Mouse (Mus musculus): ENCODE data around the gene Rras. TPM values are rescaled to one million over a fixed set of nuclear protein-coding genes. Genes with fewer than 3 reads are reported as not detected.

Gene Rras
- polyA plus RNA-seq, 1 experiment from 2014 or later = 53.0 TPM

GRCm38 (mm10) chr7:45012824-45013223, 4.9 kb upstream of the Rras start:
- Histone ChIP-seq H3K9me3 (replicated peaks; ENCODE audit: low read length) (no peaks in the 10 kb centered on the region), H3K4me2 (ENCODE audit: low read length) (no peak overlapping the region), H3K36me3 (ENCODE audit: insufficient read depth, low read length) (peaks cover 45% of the 10 kb centered on the region), H3K27ac (no peak overlapping the region), H3K4me3 (replicated peaks; ENCODE audit: low read depth, low read length) (no peak overlapping the region), H3K27me3 (ENCODE audit: insufficient read depth, low read length) (no peaks in the 10 kb centered on the region), H3K4me1 (replicated peaks; ENCODE audit: insufficient read depth, low read length) (peaks cover 7% of the 10 kb centered on the region; the same call in 1 of the 2 replicates), H3K9ac (ENCODE audit: low read depth, low read length) (no peak overlapping the region)
- TF ChIP-seq CTCF (IDR thresholded peaks at IDR 0.05; ENCODE audit: low read depth) = no peak
- DNase-seq (ENCODE audit: low spot score) (no peak), ATAC-seq (replicated peaks; ENCODE audit: low FRiP score, low read depth) (no peak)
- WGBS = 87% methylated on average over 4 of the region's 4 CpGs

- no peak for TF ChIP-seq CTCF (IDR thresholded peaks at IDR 0.05; ENCODE audit: low read depth)
- Histone ChIP-seq H3K27me3 (ENCODE audit: insufficient read depth, low read length) (no peaks in the 10 kb centered on the region), H3K4me3 (replicated peaks; ENCODE audit: low read depth, low read length) (no peak overlapping the region), H3K36me3 (ENCODE audit: insufficient read depth, low read length) (peaks cover 38% of the 10 kb centered on the region), H3K27ac (no peak overlapping the region), H3K9me3 (replicated peaks; ENCODE audit: low read length) (no peaks in the 10 kb centered on the region), H3K4me2 (ENCODE audit: low read length) (no peak overlapping the region), H3K9ac (ENCODE audit: low read depth, low read length) (no peak overlapping the region), H3K4me1 (replicated peaks; ENCODE audit: insufficient read depth, low read length) (peaks cover 11% of the 10 kb centered on the region; the same call in 1 of the 2 replicates)
- ATAC-seq (replicated peaks; ENCODE audit: low FRiP score, low read depth) (no peak), DNase-seq (ENCODE audit: low spot score) (no peak)
- WGBS = 93% methylated on average over 16 of the region's 16 CpGs
These were observed 4.2 kb upstream of the Rras start for GRCm38 (mm10) chr7:45013366-45014095.

GRCm38 (mm10) chr7:45014096-45014451, 3.7 kb upstream of the Rras start:
- Histone ChIP-seq H3K9me3 (replicated peaks; ENCODE audit: low read length) (no peaks in the 10 kb centered on the region), H3K27me3 (ENCODE audit: insufficient read depth, low read length) (no peaks in the 10 kb centered on the region), H3K4me2 (ENCODE audit: low read length) (no peak overlapping the region), H3K4me3 (replicated peaks; ENCODE audit: low read depth, low read length) (no peak overlapping the region), H3K4me1 (replicated peaks; ENCODE audit: insufficient read depth, low read length) (peaks cover 11% of the 10 kb centered on the region; the same call in 1 of the 2 replicates), H3K36me3 (ENCODE audit: insufficient read depth, low read length) (peaks cover 33% of the 10 kb centered on the region), H3K9ac (ENCODE audit: low read depth, low read length) (no peak overlapping the region), H3K27ac (no peak overlapping the region)
- DNase-seq (ENCODE audit: low spot score) (no peak), ATAC-seq (replicated peaks; ENCODE audit: low FRiP score, low read depth) (no peak)
- WGBS = 96% methylated on average over 3 of the region's 3 CpGs
- TF ChIP-seq CTCF (IDR thresholded peaks at IDR 0.05; ENCODE audit: low read depth) = no peak

- H3K9ac ChIP-seq (ENCODE audit: low read depth, low read length) = peak overlapping the region; percentile 97
- H3K4me1 ChIP-seq (replicated peaks; ENCODE audit: insufficient read depth, low read length) = peaks cover 11% of the 10 kb centered on the region; the same call in 1 of the 2 replicates
- DNase-seq (ENCODE audit: low spot score) (no peak), ATAC-seq (replicated peaks; ENCODE audit: low FRiP score, low read depth) (no peak)
- H3K36me3 ChIP-seq (ENCODE audit: insufficient read depth, low read length) = peaks cover 26% of the 10 kb centered on the region
- peak overlapping the region; percentile 98 for H3K4me3 ChIP-seq (replicated peaks; ENCODE audit: low read depth, low read length)
- peak overlapping the region; percentile 96 for H3K27ac ChIP-seq
- no peak for TF ChIP-seq CTCF (IDR thresholded peaks at IDR 0.05; ENCODE audit: low read depth)
- no peaks in the 10 kb centered on the region for H3K9me3 ChIP-seq (replicated peaks; ENCODE audit: low read length)
- no peaks in the 10 kb centered on the region for H3K27me3 ChIP-seq (ENCODE audit: insufficient read depth, low read length)
- WGBS = 0% methylated on average over 20 of the region's 20 CpGs
- peak overlapping the region; percentile 76 for H3K4me2 ChIP-seq (ENCODE audit: low read length)
These were observed 2.3 kb upstream of the Rras start for GRCm38 (mm10) chr7:45015344-45015956.

- under 1% methylated on average over 63 of the region's 69 CpGs for WGBS
- DNase-seq (ENCODE audit: low spot score) (peak; percentile 99), ATAC-seq (replicated peaks; ENCODE audit: low FRiP score, low read depth) (peak; percentile 88)
- Histone ChIP-seq H3K4me2 (ENCODE audit: low read length) (peak within 1 kb of the TSS; percentile 76), H3K4me3 (replicated peaks; ENCODE audit: low read depth, low read length) (peak within 1 kb of the TSS; percentile 98), H3K27me3 (ENCODE audit: insufficient read depth, low read length) (no peaks in the 10 kb centered on the region), H3K9me3 (replicated peaks; ENCODE audit: low read length) (no peaks in the 10 kb centered on the region), H3K4me1 (replicated peaks; ENCODE audit: insufficient read depth, low read length) (peaks cover 11% of the 10 kb centered on the region; the same call in 1 of the 2 replicates), H3K9ac (ENCODE audit: low read depth, low read length) (peak within 1 kb of the TSS; percentile 97), H3K36me3 (ENCODE audit: insufficient read depth, low read length) (peaks cover 21% of the 10 kb centered on the region), H3K27ac (peak within 1 kb of the TSS; percentile 96)
- no peak for TF ChIP-seq CTCF (IDR thresholded peaks at IDR 0.05; ENCODE audit: low read depth)
These were observed 1.7 kb upstream of the Rras start, which contains the start of gene Scaf1 for GRCm38 (mm10) chr7:45015957-45016612. TSS of gene Scaf1 (minus strand) at chr7:45016363.

GRCm38 (mm10) chr7:45016761-45017160, 1.0 kb upstream of the Rras start:
- Histone ChIP-seq H3K4me1 (replicated peaks; ENCODE audit: insufficient read depth, low read length) (peaks cover 11% of the 10 kb centered on the region; the same call in 1 of the 2 replicates), H3K27me3 (ENCODE audit: insufficient read depth, low read length) (no peaks in the 10 kb centered on the region), H3K4me2 (ENCODE audit: low read length) (peak overlapping the region; percentile 76), H3K27ac (peak overlapping the region; percentile 96), H3K4me3 (replicated peaks; ENCODE audit: low read depth, low read length) (peak overlapping the region; percentile 98), H3K9ac (ENCODE audit: low read depth, low read length) (peak overlapping the region; percentile 58), H3K36me3 (ENCODE audit: insufficient read depth, low read length) (peaks cover 16% of the 10 kb centered on the region), H3K9me3 (replicated peaks; ENCODE audit: low read length) (no peaks in the 10 kb centered on the region)
- ATAC-seq (replicated peaks; ENCODE audit: low FRiP score, low read depth) = no peak
- DNase-seq (ENCODE audit: low spot score) = no peak
- 2% methylated on average over 4 of the region's 4 CpGs for WGBS
- no peak for TF ChIP-seq CTCF (IDR thresholded peaks at IDR 0.05; ENCODE audit: low read depth)

Data from kidney, postnatal 0 days (tissue).